Mouse (Mus musculus) CD4-positive, CD25-positive, alpha-beta regulatory T cell, adult 9 weeks (primary cell): ENCODE results near the gene Ubr7. TPM values are rescaled to one million over a fixed set of nuclear protein-coding genes. Genes with fewer than 3 reads are reported as not detected.

Experiments
- polyA plus RNA-seq: library from polyadenylated mRNA; unstranded; fragments of 100-300 nt; shearing (Covaris generic); gene quantifications from one replicate; pipeline ENCODE4 v1.2.1, GENCODE M21; 2017

Ubr7 gene
- polyA plus RNA-seq = 36.2 TPM

GRCm38 (mm10) chr12:102757689-102758402 is at the start of gene Ubr7, which contains the start of the genes Gm28051 and Gon7:
Gene Ubr7 (plus strand): TSS chr12:102757967.
Gene Gm28051 (minus strand): TSS chr12:102757765.
Gene Gon7 (minus strand): TSS chr12:102757803.

GRCm38 (mm10) chr12:102743589-102744574 is 13.9 kb upstream of the Ubr7 start, which contains the start of the genes Moap1 and Tmem251:
Gene Moap1 (minus strand): TSS chr12:102743661.
Gene Tmem251 (plus strand): TSS chr12:102743762.

GRCm38 (mm10) chr12:102758403-102758756 is 613 bp downstream of the Ubr7 start, which contains the start of gene Gm20604:
Gene Gm20604 (minus strand): TSS chr12:102758672.

Other genes with a start within 250 kb of the Ubr7 start
- not detected for gene Chga, start 203.0 kb upstream of the Ubr7 start, polyA plus RNA-seq
- gene Itpk1, start 53.0 kb upstream of the Ubr7 start, polyA plus RNA-seq = 25.9 TPM
- gene Moap1, start 14.3 kb upstream of the Ubr7 start, polyA plus RNA-seq = 9.7 TPM
- gene Tmem251, start 14.2 kb upstream of the Ubr7 start, polyA plus RNA-seq = 10.3 TPM
- gene Gm28051, start 202 bp upstream of the Ubr7 start, polyA plus RNA-seq = not detected
- 27.5 TPM for gene Gon7, start 164 bp upstream of the Ubr7 start, polyA plus RNA-seq
- gene Gm20604, start 705 bp downstream of the Ubr7 start, polyA plus RNA-seq = 7.6 TPM
- gene Btbd7, start 120.5 kb downstream of the Ubr7 start, polyA plus RNA-seq = 6.2 TPM
- not detected for gene Cox8c, start 141.3 kb downstream of the Ubr7 start, polyA plus RNA-seq
- gene Unc79, start 190.9 kb downstream of the Ubr7 start, polyA plus RNA-seq = 0.51 TPM